Mouse (Mus musculus): ENCODE measurements around the gene Dcdc2c. TPM values are rescaled to one million over a fixed set of nuclear protein-coding genes. Genes with fewer than 3 reads are reported as not detected.

Dcdc2c gene
- polyA plus RNA-seq, 1 experiment from 2014 or later, result 0.07 TPM

DNA sequence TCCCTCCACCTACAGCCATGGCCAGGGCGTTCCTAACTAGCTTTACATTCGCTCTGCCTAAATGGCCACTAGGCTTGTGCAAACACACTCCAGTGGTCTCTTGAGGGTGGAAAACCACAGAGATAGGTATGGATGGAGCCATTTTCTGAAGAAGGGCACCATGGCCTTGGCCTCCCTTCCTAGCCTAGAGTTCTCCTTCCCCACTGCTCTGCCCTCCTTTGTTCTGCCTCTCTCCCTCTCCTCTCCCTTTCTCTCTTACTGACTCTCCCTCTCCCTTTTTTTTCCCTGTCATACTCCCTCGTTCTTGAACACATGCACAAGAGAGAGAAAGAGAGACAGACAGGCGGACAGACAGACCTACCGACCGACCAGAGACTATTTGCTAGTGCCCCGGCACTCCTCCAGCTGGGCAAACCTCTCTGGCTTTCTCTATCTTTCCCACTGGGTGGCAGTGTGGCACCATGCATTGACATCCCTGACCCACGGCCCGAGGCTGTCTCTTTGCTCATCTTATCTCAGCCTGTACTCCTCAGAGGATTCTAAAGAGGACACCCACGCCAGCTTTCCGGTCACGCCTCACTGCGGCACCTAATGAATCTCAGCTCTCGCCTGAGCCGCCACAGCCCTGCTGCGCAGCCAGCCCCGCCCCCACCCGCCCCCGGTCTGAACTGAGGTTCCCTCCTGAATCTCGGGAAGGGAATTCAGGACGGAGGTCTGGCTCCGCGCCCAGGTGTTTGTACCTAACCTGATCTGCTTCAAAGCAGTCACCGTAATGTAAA, 37.1 kb upstream of the Dcdc2c start:
- no peaks in the 10 kb centered on the region for H3K4me1 ChIP-seq (ENCODE audit: insufficient read depth)
- no peak overlapping the region for H3K9ac ChIP-seq (replicated peaks)
- ATAC-seq (peak; percentile 89), DNase-seq (peak; percentile 79)
- TF ChIP-seq EP300 (IDR thresholded peaks at IDR 0.05; ENCODE audit: low read depth), result no peak
- TF ChIP-seq CTCF (IDR thresholded peaks at IDR 0.05; ENCODE audit: low read depth), result peak; percentile 92
- peak overlapping the region; percentile 57 for H3K4me2 ChIP-seq (ENCODE audit: low read depth, low read length)
- H3K36me3 ChIP-seq (replicated peaks; ENCODE audit: insufficient read depth, low read length), result no peaks in the 10 kb centered on the region
- 9% methylated on average over 24 of the region's 24 CpGs for WGBS (ENCODE audit: insufficient replicate concordance)
- H3K4me3 ChIP-seq (ENCODE audit: low read depth, low read length), result peak overlapping the region; percentile 25; the same call in 1 of the 2 replicates
- no peaks in the 10 kb centered on the region for H3K9me3 ChIP-seq (ENCODE audit: low read length)
- H3K27ac ChIP-seq (ENCODE audit: low read depth), result no peak overlapping the region
- no peaks in the 10 kb centered on the region for H3K27me3 ChIP-seq (ENCODE audit: insufficient read depth, low read length)

DNA sequence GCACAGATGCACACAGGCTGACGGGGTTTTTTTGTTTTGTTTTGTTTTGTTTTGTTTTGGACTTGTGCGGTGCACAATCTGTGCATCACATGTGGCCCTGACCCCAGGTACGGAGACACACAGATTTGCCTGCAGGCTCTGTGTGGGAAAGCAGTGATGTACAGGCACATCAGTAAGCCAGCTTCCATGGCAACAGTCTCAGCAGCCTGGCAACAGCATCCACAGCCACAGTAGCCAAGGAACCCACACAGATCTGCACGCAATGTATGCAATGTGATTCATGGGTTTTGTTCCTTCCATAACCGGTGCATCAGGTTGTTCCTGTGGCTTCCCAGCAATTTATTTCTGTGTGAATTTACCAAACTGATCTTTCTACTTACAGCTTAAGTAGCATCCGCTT, 35.8 kb upstream of the Dcdc2c start:
- H3K4me2 ChIP-seq (ENCODE audit: low read depth, low read length), result no peak overlapping the region
- no peak overlapping the region for H3K9ac ChIP-seq (replicated peaks)
- ATAC-seq (no peak), DNase-seq (no peak)
- H3K4me3 ChIP-seq (ENCODE audit: low read depth, low read length), result no peak overlapping the region
- no peaks in the 10 kb centered on the region for H3K27me3 ChIP-seq (ENCODE audit: insufficient read depth, low read length)
- H3K27ac ChIP-seq (ENCODE audit: low read depth), result no peak overlapping the region
- no peaks in the 10 kb centered on the region for H3K4me1 ChIP-seq (ENCODE audit: insufficient read depth)
- TF ChIP-seq CTCF (IDR thresholded peaks at IDR 0.05; ENCODE audit: low read depth) (no peak), EP300 (IDR thresholded peaks at IDR 0.05; ENCODE audit: low read depth) (no peak)
- no peaks in the 10 kb centered on the region for H3K9me3 ChIP-seq (ENCODE audit: low read length)
- no peaks in the 10 kb centered on the region for H3K36me3 ChIP-seq (replicated peaks; ENCODE audit: insufficient read depth, low read length)
- WGBS (ENCODE audit: insufficient replicate concordance), result 82% methylated on average over 6 of the region's 6 CpGs

DNA sequence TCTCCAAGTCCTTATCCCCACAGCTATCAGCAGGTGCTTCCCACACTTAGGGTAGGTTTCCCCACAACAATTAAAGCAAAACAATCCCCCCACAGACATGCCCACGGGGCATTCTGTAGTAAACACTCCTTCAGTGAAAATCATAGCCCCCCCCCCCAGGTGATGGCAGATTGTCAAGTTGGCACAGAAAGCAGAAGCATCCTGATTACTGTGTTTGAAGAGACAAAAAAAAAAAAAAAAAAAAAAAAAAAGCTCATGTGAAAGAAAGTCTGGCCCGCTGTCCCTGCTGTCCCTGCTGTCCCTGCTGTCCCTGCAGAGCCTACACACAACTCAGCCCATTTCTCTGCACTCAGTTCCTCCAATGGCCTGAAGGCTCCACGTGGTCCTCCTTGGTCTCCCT, 31.8 kb upstream of the Dcdc2c start:
- ATAC-seq (no peak), DNase-seq (no peak)
- no peak overlapping the region for H3K4me2 ChIP-seq (ENCODE audit: low read depth, low read length)
- TF ChIP-seq EP300 (IDR thresholded peaks at IDR 0.05; ENCODE audit: low read depth), result no peak
- TF ChIP-seq CTCF (IDR thresholded peaks at IDR 0.05; ENCODE audit: low read depth), result no peak
- no peak overlapping the region for H3K9ac ChIP-seq (replicated peaks)
- no peaks in the 10 kb centered on the region for H3K27me3 ChIP-seq (ENCODE audit: insufficient read depth, low read length)
- H3K9me3 ChIP-seq (ENCODE audit: low read length), result no peaks in the 10 kb centered on the region
- WGBS (ENCODE audit: insufficient replicate concordance), result 51% methylated on average over 3 of the region's 3 CpGs
- H3K4me1 ChIP-seq (ENCODE audit: insufficient read depth), result no peaks in the 10 kb centered on the region
- H3K4me3 ChIP-seq (ENCODE audit: low read depth, low read length), result no peak overlapping the region
- no peak overlapping the region for H3K27ac ChIP-seq (ENCODE audit: low read depth)
- H3K36me3 ChIP-seq (replicated peaks; ENCODE audit: insufficient read depth, low read length), result no peaks in the 10 kb centered on the region

DNA sequence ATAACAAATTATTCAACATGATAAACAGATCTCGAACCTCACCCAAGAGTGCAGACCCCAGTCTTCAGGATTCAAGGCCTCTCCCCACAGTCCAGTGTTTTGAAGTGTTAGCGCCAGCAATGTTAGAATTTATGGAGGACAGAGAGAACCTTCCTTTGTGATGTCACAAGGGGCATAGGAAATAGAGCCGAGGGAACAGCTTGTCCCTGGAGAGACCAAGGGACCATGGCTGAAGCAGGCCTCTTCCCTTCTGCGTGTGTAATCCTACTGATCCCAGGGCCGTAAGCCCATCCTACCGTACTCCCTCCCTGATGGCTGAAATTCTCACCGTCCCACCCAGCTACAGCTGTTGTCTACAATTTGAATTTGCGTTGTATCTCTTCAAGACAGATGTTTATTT, 30.2 kb upstream of the Dcdc2c start, which contains the start of gene Allc:
Allc (minus strand) TSS at position 101 of the 400 bp plus-strand sequence.
- Histone ChIP-seq H3K27ac (ENCODE audit: low read depth) (no peak within 1 kb of the TSS), H3K36me3 (replicated peaks; ENCODE audit: insufficient read depth, low read length) (no peaks in the 10 kb centered on the region), H3K9ac (replicated peaks) (no peak within 1 kb of the TSS), H3K4me3 (ENCODE audit: low read depth, low read length) (no peak within 1 kb of the TSS), H3K27me3 (ENCODE audit: insufficient read depth, low read length) (no peaks in the 10 kb centered on the region), H3K9me3 (ENCODE audit: low read length) (no peaks in the 10 kb centered on the region), H3K4me2 (ENCODE audit: low read depth, low read length) (no peak within 1 kb of the TSS), H3K4me1 (ENCODE audit: insufficient read depth) (no peaks in the 10 kb centered on the region)
- no peak for TF ChIP-seq EP300 (IDR thresholded peaks at IDR 0.05; ENCODE audit: low read depth)
- no peak for TF ChIP-seq CTCF (IDR thresholded peaks at IDR 0.05; ENCODE audit: low read depth)
- ATAC-seq (no peak), DNase-seq (no peak)
- 71% methylated on average over 8 of the region's 8 CpGs for WGBS (ENCODE audit: insufficient replicate concordance)

DNA sequence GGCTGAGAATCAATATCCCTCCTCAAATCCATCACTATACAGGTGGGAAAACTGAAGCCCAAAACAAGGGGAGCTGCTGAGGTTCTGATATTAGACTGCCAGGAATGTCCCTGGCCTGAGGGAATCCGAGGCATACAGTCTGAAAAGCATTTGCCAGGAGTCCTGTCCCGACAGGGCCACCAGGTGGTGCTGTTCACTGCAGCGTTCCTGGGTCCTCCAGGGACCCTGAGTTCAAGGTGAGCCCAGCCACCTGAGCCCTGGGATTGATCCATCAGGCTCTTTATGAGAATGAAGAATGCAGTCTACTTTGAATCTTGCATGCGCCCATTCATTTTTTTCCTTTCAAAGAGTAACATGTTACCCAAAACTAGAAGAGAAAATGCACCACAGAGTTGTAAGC, 26.9 kb upstream of the Dcdc2c start:
- Histone ChIP-seq H3K4me2 (ENCODE audit: low read depth, low read length) (no peak overlapping the region), H3K36me3 (replicated peaks; ENCODE audit: insufficient read depth, low read length) (no peaks in the 10 kb centered on the region), H3K9me3 (ENCODE audit: low read length) (no peaks in the 10 kb centered on the region), H3K4me1 (ENCODE audit: insufficient read depth) (no peaks in the 10 kb centered on the region), H3K27me3 (ENCODE audit: insufficient read depth, low read length) (no peaks in the 10 kb centered on the region), H3K27ac (ENCODE audit: low read depth) (no peak overlapping the region), H3K4me3 (ENCODE audit: low read depth, low read length) (no peak overlapping the region), H3K9ac (replicated peaks) (no peak overlapping the region)
- WGBS (ENCODE audit: insufficient replicate concordance), result 42% methylated on average over 4 of the region's 4 CpGs
- DNase-seq (peak; percentile 32), ATAC-seq (no peak)
- no peak for TF ChIP-seq EP300 (IDR thresholded peaks at IDR 0.05; ENCODE audit: low read depth)
- peak; percentile 61 for TF ChIP-seq CTCF (IDR thresholded peaks at IDR 0.05; ENCODE audit: low read depth)

DNA sequence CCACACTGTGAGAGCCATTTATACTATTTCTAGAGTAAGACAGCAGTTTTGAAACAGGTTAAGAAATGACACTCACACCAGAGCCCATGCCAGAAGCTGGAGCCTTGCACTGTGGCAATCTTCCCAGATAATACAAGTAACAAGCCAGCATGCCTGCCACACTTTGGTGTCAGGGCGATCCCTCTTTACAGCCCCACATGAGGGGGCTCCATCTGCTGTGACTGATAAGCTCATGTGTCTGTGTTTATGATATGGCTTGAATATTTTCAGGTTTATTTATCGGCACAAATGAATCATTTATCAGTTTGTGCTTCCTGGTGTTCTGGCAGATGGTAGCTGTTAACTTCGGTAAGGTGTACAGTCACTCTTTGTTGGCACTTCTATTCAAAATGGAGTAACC, 25.9 kb upstream of the Dcdc2c start:
- H3K4me3 ChIP-seq (ENCODE audit: low read depth, low read length), result no peak overlapping the region
- H3K4me2 ChIP-seq (ENCODE audit: low read depth, low read length), result no peak overlapping the region
- no peak overlapping the region for H3K27ac ChIP-seq (ENCODE audit: low read depth)
- H3K9ac ChIP-seq (replicated peaks), result no peak overlapping the region
- no peaks in the 10 kb centered on the region for H3K4me1 ChIP-seq (ENCODE audit: insufficient read depth)
- WGBS (ENCODE audit: insufficient replicate concordance), result 50% methylated on average over 3 of the region's 3 CpGs
- no peaks in the 10 kb centered on the region for H3K27me3 ChIP-seq (ENCODE audit: insufficient read depth, low read length)
- no peak for DNase-seq
- no peak for ATAC-seq
- no peak for TF ChIP-seq CTCF (IDR thresholded peaks at IDR 0.05; ENCODE audit: low read depth)
- TF ChIP-seq EP300 (IDR thresholded peaks at IDR 0.05; ENCODE audit: low read depth), result no peak
- H3K9me3 ChIP-seq (ENCODE audit: low read length), result no peaks in the 10 kb centered on the region
- no peaks in the 10 kb centered on the region for H3K36me3 ChIP-seq (replicated peaks; ENCODE audit: insufficient read depth, low read length)
